Mouse (Mus musculus) C2C12 (cell line): Measurements from ENCODE around the gene Unc79.

ENCODE experiments used
- CTCF ChIP-seq: IDR thresholded peaks from one replicate; pipeline ENCODE4 v1.5.1; 2011; ENCODE audit not compliant: control insufficient read depth, insufficient read depth, insufficient read length
- FOSL1 ChIP-seq: IDR thresholded peaks from one replicate; pipeline ENCODE4 v1.8.0; 2011; ENCODE audit warnings: mild to moderate bottlenecking, low read length; ENCODE audit not compliant: poor library complexity, insufficient read depth, severe bottlenecking
- MAX ChIP-seq: IDR thresholded peaks from one replicate; pipeline ENCODE4 v1.6.1; 2011; ENCODE audit warnings: mild to moderate bottlenecking, control low read depth
- MYOG ChIP-seq: IDR thresholded peaks from one replicate; pipeline ENCODE4 v1.6.1; 2011; ENCODE audit not compliant: control insufficient read depth, insufficient read length; ENCODE audit errors: extremely low read depth
- USF1 ChIP-seq: IDR thresholded peaks from one replicate; pipeline ENCODE4 v1.6.1; 2011; ENCODE audit warnings: low read depth, mild to moderate bottlenecking, control low read depth, moderate library complexity

- TF ChIP-seq CTCF (no peak), FOSL1 (no peak), USF1 (no peak), MAX (no peak), MYOG (no peak)
These were observed 264.9 kb downstream of the Unc79 start for GRCm38 (mm10) chr12:103213591-103213990.
